Mouse (Mus musculus): ENCODE data around the gene Usp2. TPM values are rescaled to one million over a fixed set of nuclear protein-coding genes. Genes with fewer than 3 reads are reported as not detected.
A peak's percentile ranks its signal among the peaks of the same experiment; 100 is the strongest.
"Not testable (repeated sequence)": the region's sequence is repeated elsewhere in the genome, so short reads cannot be mapped to it uniquely, and the experiment has no call there.

Usp2 gene
- total RNA-seq, 2 experiments from 2014 or later, result 96.7 to 121 TPM

DNA sequence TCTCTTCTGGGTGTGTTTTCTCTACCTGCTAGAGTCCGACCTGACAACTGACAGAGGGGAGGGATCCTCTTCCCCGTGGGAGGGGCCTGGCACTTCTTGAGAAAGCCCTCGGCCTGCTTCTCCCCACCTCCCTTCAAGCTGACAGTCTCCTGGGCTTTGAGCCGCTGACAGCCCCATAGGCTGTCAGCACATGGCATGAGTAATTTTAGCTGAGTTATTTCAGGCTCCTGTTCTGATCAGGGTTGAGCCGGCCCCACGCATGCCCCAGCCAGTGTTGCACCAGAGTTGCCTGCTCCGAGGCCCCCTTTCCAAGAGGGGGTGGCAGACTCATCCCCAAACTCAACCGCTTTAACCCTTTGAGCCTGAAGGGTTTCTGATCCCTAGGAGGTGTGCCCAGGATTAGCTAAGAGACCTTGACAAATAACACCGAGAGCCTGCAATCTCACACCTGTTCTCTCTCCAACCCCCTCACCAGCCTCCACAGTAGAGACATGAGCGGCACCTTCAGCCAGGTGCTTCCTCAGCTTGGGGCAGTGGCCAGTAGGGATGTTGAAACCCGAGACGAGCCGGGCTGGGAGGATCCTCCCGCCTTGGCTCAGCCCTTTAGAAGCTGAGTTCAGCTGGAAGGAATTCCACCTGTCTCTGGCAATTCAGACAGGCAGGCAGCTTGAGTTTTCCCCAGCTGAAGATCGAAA, 21.1 kb downstream of the Usp2 start:
- no peak for DNase-seq (ENCODE audit: low spot score in 2 of 2)

- DNase-seq (ENCODE audit: low spot score in 2 of 2), result no peak
Measured at GRCm38 (mm10) chr9:44088877-44089608, 22.2 kb downstream of the Usp2 start.

GRCm38 (mm10) chr9:44093612-44094503, 27.0 kb downstream of the Usp2 start:
- DNase-seq (ENCODE audit: low spot score in 2 of 2), result peak in 1 of 2 experiments; percentile 76

- DNase-seq (ENCODE audit: low spot score in 2 of 2), result no peak
Measured at GRCm38 (mm10) chr9:44094737-44095136, 27.9 kb downstream of the Usp2 start.

GRCm38 (mm10) chr9:44095781-44096180, 29.0 kb downstream of the Usp2 start:
- DNase-seq (ENCODE audit: low spot score in 2 of 2), result no peak

DNA sequence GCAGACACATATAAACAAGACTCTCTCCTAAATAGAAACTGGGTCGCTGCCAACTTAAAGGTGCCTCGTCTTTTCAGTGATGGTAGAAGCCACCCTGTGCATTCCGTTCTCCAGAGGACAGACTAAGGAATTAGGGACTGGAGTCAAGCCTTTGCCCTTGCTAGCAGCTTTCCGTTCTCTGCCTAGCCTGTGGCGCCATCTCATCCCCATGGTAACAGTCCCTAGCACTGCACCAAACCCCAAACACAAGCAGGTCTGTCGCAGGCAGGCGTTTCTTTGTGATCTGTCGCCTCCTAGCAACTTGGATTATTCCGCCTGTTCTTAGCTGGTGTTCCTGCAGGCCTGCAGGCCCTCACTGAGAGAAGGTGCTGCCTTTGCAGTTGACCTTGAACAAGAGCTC, 29.7 kb downstream of the Usp2 start:
- DNase-seq (ENCODE audit: low spot score in 2 of 2), result no peak

DNA sequence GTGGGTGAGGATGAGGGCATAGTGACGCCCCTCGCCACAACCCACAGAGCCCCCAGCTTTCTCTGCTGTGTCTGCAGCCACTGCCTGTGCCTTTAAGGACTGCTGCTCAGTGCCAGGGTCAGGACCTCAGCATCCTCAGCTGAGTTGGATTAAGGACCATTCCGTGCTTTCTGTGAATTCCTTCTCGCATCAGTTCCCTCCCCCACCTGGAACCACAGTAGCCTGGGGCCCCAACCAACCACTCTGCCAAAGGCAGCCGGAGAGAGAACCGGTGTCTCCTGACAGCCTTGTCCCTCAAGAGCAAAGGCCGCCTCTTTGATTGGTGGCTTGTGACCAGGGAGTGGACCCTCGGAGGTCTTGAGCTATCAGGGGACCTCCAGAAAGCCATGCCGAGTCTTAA, 34.7 kb downstream of the Usp2 start, which contains the start of gene Mfrp:
Gene Mfrp, plus strand, starts transcription at position 240 of the 400 bp plus-strand sequence.
- no peak for DNase-seq (ENCODE audit: low spot score in 2 of 2)

DNA sequence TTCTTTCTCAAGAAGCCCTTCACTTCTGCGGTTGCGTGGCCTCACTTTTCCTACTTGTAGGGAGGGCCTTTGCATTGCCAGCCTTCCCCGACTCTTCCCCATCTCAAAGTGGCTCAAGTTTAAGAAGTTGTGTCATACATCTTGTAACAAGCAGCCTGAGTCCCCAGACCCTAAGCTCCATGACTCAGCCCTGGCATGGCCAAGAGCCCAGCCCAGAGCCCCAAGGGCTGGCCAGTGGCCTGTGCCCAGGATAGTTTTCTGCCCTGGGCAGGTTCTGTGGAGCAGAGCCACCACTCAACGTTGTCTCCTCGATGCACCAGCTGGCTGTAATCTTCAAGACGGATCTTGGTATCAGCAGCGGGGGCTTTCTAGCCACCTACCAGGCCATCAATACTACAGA, 38.1 kb downstream of the Usp2 start:
- DNase-seq (ENCODE audit: low spot score in 2 of 2), result no peak

DNA sequence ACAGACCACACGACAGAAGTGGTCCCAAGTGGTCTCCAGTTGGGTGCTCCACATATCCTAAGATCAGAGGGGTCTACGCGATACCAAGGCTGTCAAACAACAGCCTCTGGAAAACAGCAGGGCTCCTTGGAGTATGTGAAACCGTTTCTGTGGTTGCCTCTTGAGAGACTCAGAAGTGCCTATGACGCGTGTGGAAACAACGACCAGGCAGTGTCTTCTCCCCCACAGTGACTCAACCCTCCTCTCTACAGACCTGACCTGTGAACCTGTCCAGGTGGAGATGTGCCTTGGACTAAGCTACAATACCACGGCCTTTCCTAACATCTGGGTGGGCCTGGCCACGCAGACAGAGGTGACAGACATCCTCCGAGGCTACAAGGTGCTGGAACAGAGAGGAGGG, 39.0 kb downstream of the Usp2 start:
- no peak for DNase-seq (ENCODE audit: low spot score in 2 of 2)

DNA sequence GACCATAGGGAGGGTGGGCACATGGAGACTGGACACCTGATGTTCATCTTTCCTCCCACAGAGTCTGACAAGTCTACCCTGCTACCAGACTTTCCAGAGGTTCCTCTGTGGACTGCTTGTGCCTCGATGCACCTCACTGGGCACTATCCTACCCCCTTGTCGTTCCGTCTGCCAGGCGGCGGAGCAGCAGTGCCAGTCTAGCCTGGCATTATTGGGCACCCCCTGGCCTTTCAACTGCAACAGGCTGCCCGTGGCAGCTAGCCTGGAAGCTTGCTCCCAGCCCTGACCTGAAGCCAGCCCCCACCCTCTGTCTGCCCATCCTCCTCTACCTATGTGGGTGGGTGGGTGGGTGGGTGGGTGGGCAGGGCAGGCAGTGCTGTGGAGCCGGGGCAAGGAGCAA, 39.4 kb downstream of the Usp2 start:
- DNase-seq (ENCODE audit: low spot score in 2 of 2), result no peak

DNA sequence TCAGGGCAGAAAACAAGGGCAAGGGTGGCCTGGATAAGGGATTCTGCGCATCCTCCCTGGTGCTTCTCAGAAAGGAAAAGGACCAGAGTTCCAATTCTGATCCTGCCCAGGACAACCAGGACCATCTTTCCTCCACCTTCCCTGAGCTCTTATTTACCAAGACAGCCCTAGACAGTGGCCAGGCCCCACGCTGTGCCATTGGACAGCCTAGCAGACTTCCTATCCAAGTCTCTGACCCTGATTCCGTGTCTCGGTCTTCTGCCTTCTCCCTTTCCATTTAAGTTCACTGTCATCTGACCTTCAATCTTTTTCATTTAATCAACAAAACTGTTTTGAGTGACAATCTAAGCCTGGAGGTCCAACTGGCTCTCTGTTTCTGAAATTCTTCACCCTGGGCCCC, 39.8 kb downstream of the Usp2 start:
- no peak for DNase-seq (ENCODE audit: low spot score in 2 of 2)

- peak; percentile 83 to 92 for DNase-seq (ENCODE audit: low spot score in 2 of 2)
Measured at GRCm38 (mm10) chr9:44107110-44107509, 40.3 kb downstream of the Usp2 start, which contains the start of gene C1qtnf5. Gene C1qtnf5 (plus strand): TSS chr9:44107245.

DNA sequence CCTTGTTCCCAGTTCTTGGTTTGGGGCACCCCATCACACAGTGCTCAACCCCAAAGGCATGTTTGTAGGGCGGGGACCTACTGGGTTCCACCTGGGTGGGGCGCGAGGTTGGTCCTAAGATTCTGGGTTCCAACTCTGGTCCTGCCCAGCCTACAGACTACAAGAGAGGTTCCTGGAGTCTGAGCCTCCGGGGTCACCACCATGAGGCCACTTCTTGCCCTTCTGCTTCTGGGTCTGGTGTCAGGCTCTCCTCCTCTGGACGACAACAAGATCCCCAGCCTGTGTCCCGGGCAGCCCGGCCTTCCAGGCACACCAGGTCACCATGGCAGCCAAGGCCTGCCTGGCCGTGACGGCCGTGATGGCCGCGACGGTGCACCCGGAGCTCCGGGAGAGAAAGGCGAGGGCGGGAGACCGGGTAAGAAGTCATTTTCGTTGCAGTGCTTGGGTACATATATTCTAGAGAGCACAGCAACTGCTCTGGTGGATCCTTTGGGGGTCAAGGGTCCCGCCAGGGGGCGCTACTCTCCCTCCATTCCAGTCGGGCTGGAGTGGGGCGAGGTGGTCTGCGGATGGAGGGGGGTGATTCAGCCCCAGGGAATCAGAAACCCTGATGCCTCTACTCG, 40.8 kb downstream of the Usp2 start:
- peak in 1 of 2 experiments; percentile 66 for DNase-seq (ENCODE audit: low spot score in 2 of 2)

DNA sequence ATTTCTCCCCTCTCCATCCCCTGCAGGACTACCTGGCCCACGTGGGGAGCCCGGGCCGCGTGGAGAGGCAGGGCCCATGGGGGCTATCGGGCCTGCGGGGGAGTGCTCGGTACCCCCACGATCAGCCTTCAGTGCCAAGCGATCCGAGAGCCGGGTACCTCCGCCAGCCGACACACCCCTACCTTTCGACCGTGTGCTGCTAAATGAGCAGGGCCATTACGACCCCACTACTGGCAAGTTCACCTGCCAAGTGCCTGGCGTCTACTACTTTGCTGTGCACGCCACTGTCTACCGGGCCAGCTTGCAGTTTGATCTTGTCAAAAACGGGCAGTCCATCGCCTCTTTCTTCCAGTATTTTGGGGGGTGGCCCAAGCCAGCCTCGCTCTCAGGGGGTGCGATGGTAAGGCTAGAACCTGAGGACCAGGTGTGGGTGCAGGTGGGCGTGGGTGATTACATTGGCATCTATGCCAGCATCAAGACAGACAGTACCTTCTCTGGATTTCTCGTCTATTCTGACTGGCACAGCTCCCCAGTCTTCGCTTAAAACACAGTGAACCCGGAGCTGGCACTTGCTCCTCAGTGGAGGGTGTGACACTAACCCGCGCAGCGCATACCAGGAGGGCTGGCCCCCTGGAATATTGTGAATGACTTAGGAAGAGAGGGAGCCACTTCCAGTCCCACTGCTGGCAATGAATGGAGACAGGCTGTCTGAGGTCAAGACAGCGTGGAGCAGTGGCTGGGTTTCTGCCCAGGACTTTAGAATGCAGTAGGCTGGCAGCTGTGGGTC, 41.6 kb downstream of the Usp2 start:
- DNase-seq (ENCODE audit: low spot score in 2 of 2), result no peak

GRCm38 (mm10) chr9:44109360-44110095, 42.7 kb downstream of the Usp2 start:
- DNase-seq (ENCODE audit: low spot score in 2 of 2), result peak; percentile 61 to 75

GRCm38 (mm10) chr9:44111909-44112308, 45.1 kb downstream of the Usp2 start:
- not testable (repeated sequence) for DNase-seq (ENCODE audit: low spot score in 2 of 2)

- peak; percentile 89 to 96 for DNase-seq (ENCODE audit: low spot score in 2 of 2)
Measured at GRCm38 (mm10) chr9:44113105-44113789, 46.4 kb downstream of the Usp2 start, which contains the start of the genes Gm49380 and Rnf26. Gene Gm49380 (minus strand): TSS chr9:44113500. Gene Rnf26 (minus strand): TSS chr9:44113517.

GRCm38 (mm10) chr9:44114453-44114852, 47.6 kb downstream of the Usp2 start:
- DNase-seq (ENCODE audit: low spot score in 2 of 2), result no peak

- DNase-seq (ENCODE audit: low spot score in 2 of 2), result no peak
Measured at GRCm38 (mm10) chr9:44115599-44115998, 48.8 kb downstream of the Usp2 start.

Data from gastrocnemius, postnatal 4 days (tissue).